Mouse (Mus musculus): ENCODE data around the gene Lim2. TPM values are rescaled to one million over a fixed set of nuclear protein-coding genes. Genes with fewer than 3 reads are reported as not detected.

Lim2 gene
- total and polyA plus RNA-seq, 3 experiments = not detected

GRCm38 (mm10) chr7:43443126-43443916, 15.9 kb downstream of the Lim2 start (continued):
- TF ChIP-seq MEF2A (IDR thresholded peaks at IDR 0.05; ENCODE audit: extremely low read depth, insufficient replicate concordance, low read depth, low read length, poor library complexity, severe bottlenecking) (no peak), ZNF384 (IDR thresholded peaks at IDR 0.05; ENCODE audit: low read depth, low read length) (no peak), BHLHE40 (IDR thresholded peaks at IDR 0.05; ENCODE audit: borderline replicate concordance, low read depth, low read length) (no peak)

- Histone ChIP-seq H3K4me3 (ENCODE audit: control insufficient read depth in 1 of 2, insufficient read depth in 1 of 2, low read depth in 2 of 2, low read length in 2 of 2) (peak within 1 kb of the TSS; percentile 82 to 89), H3K27me3 (ENCODE audit: control insufficient read depth in 1 of 2, insufficient read depth in 2 of 2, low read length in 2 of 2) (no peaks in the 10 kb centered on the region), H3K9ac (ENCODE audit: control insufficient read depth, low read depth, low read length, poor library complexity, severe bottlenecking) (peak within 1 kb of the TSS; percentile 82), H3K36me3 (ENCODE audit: control insufficient read depth in 1 of 2, insufficient read depth in 2 of 2, low read length in 2 of 2) (peaks cover 0 to 18% of the 10 kb centered on the region in 2 experiments; a peak in 2 of 4 replicates), H3K9me3 (replicated peaks; ENCODE audit: insufficient read depth, low read length) (no peaks in the 10 kb centered on the region), H3K27ac (ENCODE audit: control insufficient read depth, low read depth, low read length) (peak within 1 kb of the TSS; percentile 73), H3K79me2 (ENCODE audit: control insufficient read depth, insufficient read depth, low read length, poor library complexity) (peaks cover 25% of the 10 kb centered on the region), H3K4me1 (ENCODE audit: control insufficient read depth in 1 of 2, insufficient read depth in 2 of 2, low read length in 2 of 2) (peaks cover 2 to 45% of the 10 kb centered on the region in 2 experiments; a peak in 2 of 4 replicates)
- DNase-seq (ENCODE audit: low read depth, low spot score) = peak; percentile 97
- TF ChIP-seq NRF1 (IDR thresholded peaks at IDR 0.05; ENCODE audit: insufficient read depth, low read depth, low read length, poor library complexity, severe bottlenecking) (peak; percentile 99), MEF2A (IDR thresholded peaks at IDR 0.05; ENCODE audit: extremely low read depth, insufficient replicate concordance, low read depth, low read length, poor library complexity, severe bottlenecking) (no peak), TCF12 (IDR thresholded peaks at IDR 0.05; ENCODE audit: low read depth, low read length) (no peak), USF2 (IDR thresholded peaks at IDR 0.05; ENCODE audit: borderline replicate concordance in 1 of 2, insufficient read depth in 1 of 2, low read depth in 1 of 2, low read length in 2 of 2) (no peak), NELFE (IDR thresholded peaks at IDR 0.05; ENCODE audit: low read depth, low read length) (peak; percentile 73), RAD21 (IDR thresholded peaks at IDR 0.05; ENCODE audit: low read depth, low read length) (no peak), TBP (IDR thresholded peaks at IDR 0.05; ENCODE audit: low read depth, low read length) (peak; percentile 51), SMC3 (IDR thresholded peaks at IDR 0.05; ENCODE audit: low read depth, low read length) (no peak), MAX (IDR thresholded peaks at IDR 0.05; ENCODE audit: low read length) (0 out of 2 replicates have a peak, but pooled peaks have one; percentile 57), MXI1 (IDR thresholded peaks at IDR 0.05; ENCODE audit: low read depth, low read length) (peak; percentile 63), MYC (IDR thresholded peaks at IDR 0.05; ENCODE audit: low read depth, low read length) (peak; percentile 37; the same call in 1 of the 2 replicates), ZC3H11A (IDR thresholded peaks at IDR 0.05; ENCODE audit: low read depth, low read length) (no peak), MYB (IDR thresholded peaks at IDR 0.05; ENCODE audit: low read depth, low read length) (no peak), RCOR1 (IDR thresholded peaks at IDR 0.05; ENCODE audit: low read depth, low read length) (no peak), MAZ (IDR thresholded peaks at IDR 0.05; ENCODE audit: low read depth, low read length) (no peak), ELF1 (IDR thresholded peaks at IDR 0.05; ENCODE audit: low read depth, low read length) (0 out of 2 replicates have a peak, but pooled peaks have one; percentile 32), TAL1 (IDR thresholded peaks at IDR 0.05; ENCODE audit: low read length) (no peak), ETS1 (IDR thresholded peaks at IDR 0.05; ENCODE audit: low read depth, low read length) (no peak), ZNF384 (IDR thresholded peaks at IDR 0.05; ENCODE audit: low read depth, low read length) (no peak), SIN3A (IDR thresholded peaks at IDR 0.05; ENCODE audit: low read length) (0 out of 2 replicates have a peak, but pooled peaks have one; percentile 8), ZMIZ1 (IDR thresholded peaks at IDR 0.05; ENCODE audit: low read depth, low read length) (peak; percentile 54; the same call in 1 of the 2 replicates), GATA1 (IDR thresholded peaks at IDR 0.05; ENCODE audit: low read depth, low read length) (peak; percentile 27), POLR2A (IDR thresholded peaks at IDR 0.05; ENCODE audit: control insufficient read depth in 1 of 2, insufficient read depth in 1 of 2, low read depth in 1 of 2, low read length in 2 of 2, poor library complexity in 1 of 2) (peak; percentile 67 to 69; a peak in 3 of 4 replicates)
Observed at GRCm38 (mm10) chr7:43443917-43444293, 16.4 kb downstream of the Lim2 start, which contains the start of the genes Etfb and Gm45233. TSS of gene Etfb (plus strand) at chr7:43444083. TSS of gene Gm45233 (plus strand) at chr7:43444128.

All from MEL (cell line).